Mouse (Mus musculus) heart, adult 11 months (tissue): ENCODE results near the gene Kif27.
A peak's percentile ranks its signal among the peaks of the same experiment; 100 is the strongest.

ENCODE experiments used
- DNase-seq: peaks from one replicate; pipeline ENCODE4 v3.0.0; 2022

The Kif27 gene

GRCm38 (mm10) chr13:58275599-58275998 is 83.3 kb downstream of the Kif27 start, which contains the start of gene Gkap1:
TSS of gene Gkap1 (minus strand) at chr13:58275699.
- DNase-seq = no peak

- DNase-seq = peak; percentile 87
Measured at GRCm38 (mm10) chr13:58275076-58275475, 83.8 kb downstream of the Kif27 start.

- DNase-seq = peak; percentile 98
Measured at GRCm38 (mm10) chr13:58274259-58274991, 84.5 kb downstream of the Kif27 start.

- peak; percentile 90 for DNase-seq
Measured at GRCm38 (mm10) chr13:58273411-58274258, 85.3 kb downstream of the Kif27 start.

GRCm38 (mm10) chr13:58266864-58267263 is 92.1 kb downstream of the Kif27 start:
- no peak for DNase-seq

- peak; percentile 53 for DNase-seq
Measured at GRCm38 (mm10) chr13:58263546-58263945, 95.4 kb downstream of the Kif27 start.

GRCm38 (mm10) chr13:58261674-58262073 is 97.2 kb downstream of the Kif27 start:
- DNase-seq = peak; percentile 9

- peak; percentile 18 for DNase-seq
Measured at GRCm38 (mm10) chr13:58253268-58253667, 105.7 kb downstream of the Kif27 start.

GRCm38 (mm10) chr13:58248957-58249356 is 110.0 kb downstream of the Kif27 start:
- DNase-seq = peak; percentile 13
